Mouse (Mus musculus) small intestine, adult 2 months (tissue): ENCODE results near the gene Cisd1. TPM values are rescaled to one million over a fixed set of nuclear protein-coding genes. Genes with fewer than 3 reads are reported as not detected.

Experiments used
- H3K27ac ChIP-seq: fragments of 200-500 bp; 2 replicates; pipeline ENCODE4 v1.5.1; 2012; ENCODE audit warnings: low read depth, low read length, control low read depth, inconsistent platforms; ENCODE audit not compliant: insufficient read depth
- H3K27me3 ChIP-seq: fragments of 200-500 bp; 2 replicates; pipeline ENCODE4 v1.6.1; 2012; ENCODE audit warnings: mild to moderate bottlenecking, moderate library complexity, low read length, inconsistent platforms; ENCODE audit not compliant: control insufficient read depth, insufficient read depth
- H3K36me3 ChIP-seq: fragments of 200-500 bp; 2 replicates; pipeline ENCODE4 v1.6.1; 2012; ENCODE audit warnings: mild to moderate bottlenecking, low read length, control low read depth, inconsistent platforms; ENCODE audit not compliant: control insufficient read depth, insufficient read depth
- H3K4me1 ChIP-seq: fragments of 200-500 bp; 2 replicates; pipeline ENCODE4 v1.6.1; 2012; ENCODE audit warnings: low read length, inconsistent platforms, mixed read lengths; ENCODE audit not compliant: control insufficient read depth, insufficient read depth, insufficient read length
- H3K4me3 ChIP-seq: fragments of 200-500 bp; 2 replicates; pipeline ENCODE4 v1.5.1; 2012; ENCODE audit warnings: low read depth, mild to moderate bottlenecking, control low read depth, inconsistent platforms, low read length, moderate library complexity
- CTCF ChIP-seq: fragments of 200-500 bp; IDR thresholded peaks from 2 replicates; pipeline ENCODE4 v1.5.1; 2012; ENCODE audit warnings: low read depth, mild to moderate bottlenecking, control low read depth, inconsistent platforms, low read length, moderate library complexity, mixed read lengths; ENCODE audit not compliant: insufficient replicate concordance, insufficient read length; ENCODE audit errors: extremely low read depth
- POLR2A ChIP-seq: fragments of 200-500 bp; IDR thresholded peaks from 2 replicates; pipeline ENCODE4 v1.6.1; 2012; ENCODE audit warnings: low read depth, mild to moderate bottlenecking, control low read depth, inconsistent platforms, low read length, moderate library complexity
- WGBS: fragments of 180-500 bp; shearing (Covaris S2); methylation state at CpG from one replicate; pipeline ENCODE4 v1.1.7; 2018; 5-methylcytosine and 5-hydroxymethylcytosine counted together
- polyA plus RNA-seq: library from polyadenylated mRNA; depleted of rRNA; stranded (reverse); fragments of >200 nt; gene quantifications from 2 replicates; pipeline ENCODE4 v1.2.3, GENCODE M21; 2012; rRNA removed

Cisd1 gene
- polyA plus RNA-seq, 1 experiment, result 75.8 TPM

- Histone ChIP-seq H3K4me3 (no peak overlapping the region), H3K36me3 (no peaks in the 10 kb centered on the region), H3K4me1 (peaks cover 5% of the 10 kb centered on the region; the same call in 1 of the 2 replicates), H3K27ac (no peak overlapping the region), H3K27me3 (no peaks in the 10 kb centered on the region; the same call in 1 of the 2 replicates)
- WGBS, result 61% methylated on average over 4 of the region's 4 CpGs
- TF ChIP-seq CTCF (no peak), POLR2A (no peak)
Measured at GRCm38 (mm10) chr10:71293245-71293644, 51.5 kb downstream of the Cisd1 start.

GRCm38 (mm10) chr10:71292254-71292653, 52.5 kb downstream of the Cisd1 start:
- WGBS, result 9% methylated on average over 4 of the region's 11 CpGs
- H3K27ac ChIP-seq, result no peak overlapping the region
- H3K27me3 ChIP-seq, result no peaks in the 10 kb centered on the region; the same call in 1 of the 2 replicates
- H3K4me3 ChIP-seq, result no peak overlapping the region
- H3K36me3 ChIP-seq, result no peaks in the 10 kb centered on the region
- H3K4me1 ChIP-seq, result peaks cover 5% of the 10 kb centered on the region; the same call in 1 of the 2 replicates
- no peak for TF ChIP-seq CTCF

GRCm38 (mm10) chr10:71291801-71292200, 53.0 kb downstream of the Cisd1 start:
- Histone ChIP-seq H3K4me1 (peaks cover 5% of the 10 kb centered on the region; the same call in 1 of the 2 replicates), H3K36me3 (no peaks in the 10 kb centered on the region), H3K27me3 (no peaks in the 10 kb centered on the region; the same call in 1 of the 2 replicates), H3K27ac (no peak overlapping the region), H3K4me3 (no peak overlapping the region)
- WGBS, result 18% methylated on average over 4 of the region's 4 CpGs
- no peak for TF ChIP-seq CTCF
- TF ChIP-seq POLR2A, result no peak

GRCm38 (mm10) chr10:71291179-71291661, 53.5 kb downstream of the Cisd1 start:
- H3K4me1 ChIP-seq, result peaks cover 5% of the 10 kb centered on the region; the same call in 1 of the 2 replicates
- TF ChIP-seq CTCF (no peak), POLR2A (no peak)
- no peaks in the 10 kb centered on the region for H3K36me3 ChIP-seq
- no peaks in the 10 kb centered on the region; the same call in 1 of the 2 replicates for H3K27me3 ChIP-seq
- no peak overlapping the region for H3K27ac ChIP-seq
- WGBS, result 18% methylated on average over 3 of the region's 3 CpGs
- no peak overlapping the region for H3K4me3 ChIP-seq

GRCm38 (mm10) chr10:71285126-71285580, 59.6 kb downstream of the Cisd1 start, which contains the start of gene Ube2d1:
Gene Ube2d1, minus strand, starts transcription at chr10:71285262.
- under 1% methylated on average over 50 of the region's 50 CpGs for WGBS
- H3K36me3 ChIP-seq, result peaks cover 2% of the 10 kb centered on the region; the same call in 1 of the 2 replicates
- peak; percentile 78; the same call in 1 of the 2 replicates for TF ChIP-seq POLR2A
- TF ChIP-seq CTCF, result no peak
- H3K4me1 ChIP-seq, result peaks cover 3% of the 10 kb centered on the region
- H3K27me3 ChIP-seq, result no peaks in the 10 kb centered on the region
- H3K4me3 ChIP-seq, result peak within 1 kb of the TSS; percentile 95
- H3K27ac ChIP-seq, result no peak within 1 kb of the TSS

- peaks cover 2% of the 10 kb centered on the region; the same call in 1 of the 2 replicates for H3K36me3 ChIP-seq
- peaks cover 3% of the 10 kb centered on the region for H3K4me1 ChIP-seq
- H3K27ac ChIP-seq, result no peak overlapping the region
- WGBS, result under 1% methylated on average over 40 of the region's 41 CpGs
- no peaks in the 10 kb centered on the region for H3K27me3 ChIP-seq
- peak overlapping the region; percentile 95 for H3K4me3 ChIP-seq
- no peak for TF ChIP-seq CTCF
Measured at GRCm38 (mm10) chr10:71284511-71285125, 60.1 kb downstream of the Cisd1 start.

- no peak overlapping the region for H3K27ac ChIP-seq
- no peaks in the 10 kb centered on the region for H3K27me3 ChIP-seq
- H3K36me3 ChIP-seq, result peaks cover 2% of the 10 kb centered on the region; the same call in 1 of the 2 replicates
- peak overlapping the region; percentile 95 for H3K4me3 ChIP-seq
- TF ChIP-seq CTCF (no peak), POLR2A (no peak)
- H3K4me1 ChIP-seq, result peaks cover 3% of the 10 kb centered on the region
- WGBS, result 11% methylated on average over 8 of the region's 8 CpGs
Measured at GRCm38 (mm10) chr10:71284131-71284510, 60.6 kb downstream of the Cisd1 start.

Other genes starting within 250 kb of the Cisd1 start
- gene Bicc1, start 185.3 kb downstream of the Cisd1 start, polyA plus RNA-seq, result 2.5 and 3.1 TPM in 2 replicates
- gene Tfam, start 106.7 kb downstream of the Cisd1 start, polyA plus RNA-seq, result 2.3 and 4.7 TPM in 2 replicates
- gene Ube2d1, start 59.7 kb downstream of the Cisd1 start, polyA plus RNA-seq, result 10.2 and 18.4 TPM in 2 replicates
- 35.2 and 111 TPM in 2 replicates for gene Ipmk, start 2.8 kb upstream of the Cisd1 start, polyA plus RNA-seq